Mouse (Mus musculus) limb, embryonic 14.5 days (tissue): Measurements from ENCODE around the gene Cnnm4. TPM values are rescaled to one million over a fixed set of nuclear protein-coding genes. Genes with fewer than 3 reads are reported as not detected.

Experiments used
- ATAC-seq: fragments of 200-750 bp; cut with Nextera tagmentation; 2 replicates; pipeline ENCODE4 v1.8.0; 2017; ENCODE audit warnings: low read depth, moderate number of reproducible peaks, moderate TSS enrichment; ENCODE audit not compliant: low FRiP score
- DNase-seq: peaks from one replicate; pipeline ENCODE4 v3.0.0-alpha.2; 2015; ENCODE audit warnings: low spot score
- H3K27ac ChIP-seq: fragments of 300-500 bp; sonication (generic); replicated peaks from 2 replicates; pipeline ENCODE4 v1.5.1; 2014; ENCODE audit warnings: low read depth, mild to moderate bottlenecking, low read length, moderate library complexity, mixed read lengths
- H3K27me3 ChIP-seq: fragments of 300-500 bp; sonication (generic); 2 replicates; pipeline ENCODE4 v1.6.1; 2014; ENCODE audit warnings: low read length, mixed read lengths; ENCODE audit not compliant: control insufficient read depth, insufficient read depth
- H3K36me3 ChIP-seq: fragments of 300-500 bp; sonication (generic); 2 replicates; pipeline ENCODE4 v1.6.1; 2014; ENCODE audit warnings: mild to moderate bottlenecking, low read length, moderate library complexity, mixed read lengths; ENCODE audit not compliant: control insufficient read depth, insufficient read depth
- H3K4me1 ChIP-seq: fragments of 300-500 bp; sonication (generic); 2 replicates; pipeline ENCODE4 v1.6.1; 2014; ENCODE audit warnings: antibody characterized with exemption, low read length, mixed read lengths; ENCODE audit not compliant: control insufficient read depth, insufficient read depth
- H3K4me2 ChIP-seq: fragments of 300-500 bp; sonication (generic); replicated peaks from 2 replicates; pipeline ENCODE4 v1.6.1; 2014; ENCODE audit warnings: low read depth, mild to moderate bottlenecking, low read length, moderate library complexity; ENCODE audit not compliant: severe bottlenecking
- H3K4me3 ChIP-seq: fragments of 300-500 bp; sonication (generic); replicated peaks from 2 replicates; pipeline ENCODE4 v1.5.1; 2014; ENCODE audit warnings: low read length
- H3K9ac ChIP-seq: fragments of 300-500 bp; sonication (generic); 2 replicates; pipeline ENCODE4 v1.6.1; 2014; ENCODE audit warnings: mild to moderate bottlenecking, low read depth, low read length, moderate library complexity; ENCODE audit not compliant: severe bottlenecking
- H3K9me3 ChIP-seq: fragments of 300-500 bp; sonication (generic); 2 replicates; pipeline ENCODE4 v1.6.1; 2016; ENCODE audit warnings: low read length; ENCODE audit not compliant: control insufficient read depth
- POLR2A ChIP-seq: fragments of 200-500 bp; IDR thresholded peaks from 2 replicates; pipeline ENCODE4 v1.8.0; 2012; ENCODE audit warnings: inconsistent platforms, mild to moderate bottlenecking, moderate library complexity, borderline replicate concordance; ENCODE audit not compliant: insufficient read depth, insufficient read length; ENCODE audit errors: extremely low read depth
- WGBS: fragments of 180-500 bp; shearing (Covaris S2); extraction: QIAGEN DNeasy Blood & Tissue Kit; methylation state at CpG from one replicate; pipeline ENCODE4 v1.1.7; 2014; 5-methylcytosine and 5-hydroxymethylcytosine counted together
- polyA plus RNA-seq, 2 experiments: library from polyadenylated mRNA; depleted of rRNA in 1 of 2; stranded (reverse) in 1 of 2; unstranded in 1 of 2; fragments of >200 nt; fragmentation: Nextera tagmentation in 1 of 2; extraction: Ambion mirVana in 1 of 2; gene quantifications; 2 replicates each; pipeline versions ENCODE4 v1.2.1 to v1.2.3; 2012 to 2014

Gene Cnnm4
- polyA plus RNA-seq, 2 experiments: 7.3 to 13.1 TPM

DNA sequence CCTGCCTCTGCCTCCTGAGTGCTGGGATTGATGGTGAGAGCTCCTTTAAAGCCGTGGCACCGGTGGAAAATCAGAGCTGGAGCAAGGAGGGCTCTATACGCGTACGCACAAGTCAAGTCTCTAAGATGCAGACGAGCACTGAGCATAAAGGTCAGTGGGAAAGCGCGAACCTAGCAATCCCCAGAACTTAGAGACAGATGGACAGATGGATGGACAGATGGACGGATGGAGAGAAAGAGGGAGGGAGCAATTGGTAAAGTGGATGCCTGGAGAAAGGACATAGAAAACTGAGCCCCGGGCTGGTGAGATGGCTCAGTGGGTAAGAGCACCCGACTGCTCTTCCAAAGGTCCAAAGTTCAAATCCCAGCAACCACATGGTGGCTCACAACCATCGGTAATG is 69.4 kb downstream of the Cnnm4 start:
- Histone ChIP-seq H3K9me3 (no peaks in the 10 kb centered on the region), H3K9ac (no peak overlapping the region), H3K27ac (no peak overlapping the region), H3K36me3 (peaks cover 40% of the 10 kb centered on the region), H3K4me2 (no peak overlapping the region), H3K4me3 (no peak overlapping the region), H3K27me3 (no peaks in the 10 kb centered on the region), H3K4me1 (no peaks in the 10 kb centered on the region)
- no peak for TF ChIP-seq POLR2A
- DNase-seq (no peak), ATAC-seq (no peak)
- WGBS: 91% methylated on average over 12 of the region's 12 CpGs

DNA sequence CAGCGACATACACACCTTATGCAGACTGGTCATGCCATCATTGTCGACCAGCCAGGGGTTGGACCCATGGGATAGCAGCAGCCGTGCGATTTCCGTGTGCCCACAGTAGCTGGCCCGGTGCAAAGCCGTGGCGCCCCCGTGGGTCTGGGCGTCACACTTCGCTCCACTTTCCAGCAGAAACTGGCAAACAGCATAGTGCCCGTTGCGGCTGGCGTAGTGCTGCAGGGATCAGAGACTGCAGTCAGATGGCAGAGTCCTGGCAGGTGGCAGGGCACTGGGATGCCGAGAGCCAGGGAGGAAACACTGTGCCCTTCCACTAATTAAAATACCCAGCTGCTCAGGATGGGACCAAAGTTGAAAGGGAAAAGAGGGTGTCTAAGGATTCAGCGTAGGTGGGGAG is 70.4 kb downstream of the Cnnm4 start:
- H3K4me3 ChIP-seq: no peak overlapping the region
- no peak overlapping the region for H3K9ac ChIP-seq
- no peak for TF ChIP-seq POLR2A
- no peak for ATAC-seq
- peaks cover 40% of the 10 kb centered on the region for H3K36me3 ChIP-seq
- WGBS: 98% methylated on average over 16 of the region's 16 CpGs
- no peaks in the 10 kb centered on the region for H3K9me3 ChIP-seq
- H3K4me2 ChIP-seq: no peak overlapping the region
- DNase-seq: no peak
- H3K4me1 ChIP-seq: no peaks in the 10 kb centered on the region
- H3K27me3 ChIP-seq: no peaks in the 10 kb centered on the region
- no peak overlapping the region for H3K27ac ChIP-seq

- no peak overlapping the region for H3K27ac ChIP-seq
- WGBS: 94% methylated on average over 9 of the region's 9 CpGs
- no peak overlapping the region for H3K9ac ChIP-seq
- peaks cover 4% of the 10 kb centered on the region; the same call in 1 of the 2 replicates for H3K4me1 ChIP-seq
- ATAC-seq: no peak
- H3K9me3 ChIP-seq: no peaks in the 10 kb centered on the region
- DNase-seq: no peak
- H3K4me3 ChIP-seq: no peak overlapping the region
- no peak overlapping the region for H3K4me2 ChIP-seq
- TF ChIP-seq POLR2A: no peak
- peaks cover 40% of the 10 kb centered on the region for H3K36me3 ChIP-seq
- H3K27me3 ChIP-seq: no peaks in the 10 kb centered on the region
These were observed 71.5 kb downstream of the Cnnm4 start for GRCm38 (mm10) chr1:36542925-36543324.

DNA sequence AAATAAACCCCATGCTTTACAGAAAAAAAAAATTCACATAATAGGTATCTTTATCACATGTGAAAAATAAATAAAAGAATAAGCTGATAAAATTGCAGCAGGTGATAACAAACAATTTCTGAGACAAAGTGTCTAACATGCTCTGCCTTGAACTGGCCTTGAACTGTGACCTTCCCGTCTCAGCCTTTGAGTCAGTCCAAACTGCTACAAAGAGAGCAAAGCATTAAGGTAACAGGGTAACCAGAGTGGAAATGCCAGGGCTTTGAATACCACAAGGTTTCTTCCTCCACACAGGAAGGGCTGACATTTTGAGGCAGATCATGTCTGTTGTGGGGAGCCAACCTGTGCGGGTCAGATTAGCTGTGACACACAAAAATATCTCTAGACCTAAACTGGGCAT is 74.0 kb downstream of the Cnnm4 start:
- Histone ChIP-seq H3K36me3 (peaks cover 39% of the 10 kb centered on the region), H3K4me1 (peaks cover 19% of the 10 kb centered on the region), H3K4me2 (no peak overlapping the region), H3K9ac (no peak overlapping the region), H3K27me3 (no peaks in the 10 kb centered on the region), H3K27ac (no peak overlapping the region), H3K9me3 (no peaks in the 10 kb centered on the region), H3K4me3 (no peak overlapping the region)
- no peak for DNase-seq
- no peak for ATAC-seq
- TF ChIP-seq POLR2A: no peak
- 82% methylated on average over 2 of the region's 2 CpGs for WGBS

DNA sequence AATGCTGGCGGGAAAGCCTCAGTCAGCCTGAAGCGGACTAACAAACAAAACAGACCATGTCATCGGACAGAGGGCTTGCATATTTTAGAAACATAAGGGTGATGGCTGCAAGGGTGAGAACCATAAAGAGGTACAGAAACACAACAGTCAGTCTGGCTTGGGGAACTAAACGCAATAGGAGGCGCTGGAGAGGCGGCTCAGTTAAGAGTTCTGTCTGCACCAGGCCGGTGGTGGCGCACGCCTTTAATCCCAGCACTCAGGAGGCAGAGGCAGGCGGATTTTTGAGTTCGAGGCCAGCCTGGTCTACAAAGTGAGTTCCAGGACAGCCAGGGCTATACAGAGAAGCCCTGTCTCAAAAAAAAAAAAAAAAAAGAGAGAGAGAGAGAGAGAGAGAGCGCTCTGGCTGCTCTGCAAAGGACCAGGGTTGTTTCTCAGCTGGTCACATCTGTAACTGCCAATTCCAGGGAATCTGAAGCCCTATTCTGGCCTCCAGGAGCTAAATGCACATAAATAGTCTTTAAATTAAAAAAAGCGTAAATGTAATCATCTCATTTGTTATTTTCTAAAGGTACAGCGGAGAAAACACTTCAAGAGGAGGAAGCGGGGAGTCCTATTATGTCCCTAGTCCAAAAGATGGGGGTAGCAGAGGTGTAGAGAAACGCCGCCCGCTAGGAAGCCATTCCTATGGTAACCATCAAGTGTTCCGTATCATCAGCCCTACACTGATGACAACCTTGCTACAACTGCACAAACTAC is 74.6 kb downstream of the Cnnm4 start:
- TF ChIP-seq POLR2A: no peak
- Histone ChIP-seq H3K36me3 (peaks cover 39% of the 10 kb centered on the region), H3K9ac (peak overlapping the region; percentile 76; the same call in 1 of the 2 replicates), H3K27ac (no peak overlapping the region), H3K4me3 (peak overlapping the region; percentile 69), H3K9me3 (no peaks in the 10 kb centered on the region), H3K4me1 (peaks cover 19% of the 10 kb centered on the region), H3K4me2 (peak overlapping the region; percentile 60), H3K27me3 (no peaks in the 10 kb centered on the region)
- WGBS: 69% methylated on average over 19 of the region's 19 CpGs
- ATAC-seq (no peak), DNase-seq (no peak)
